Mouse (Mus musculus): Measurements from ENCODE around the gene Cpne4.

The Cpne4 gene

GRCm38 (mm10) chr9:105048351-105048750 lies 501.3 kb downstream of the Cpne4 start:
- no peak for DNase-seq (ENCODE audit: low spot score)

GRCm38 (mm10) chr9:105049636-105050035 lies 502.6 kb downstream of the Cpne4 start:
- no peak for DNase-seq (ENCODE audit: low spot score)

- DNase-seq (ENCODE audit: low spot score): no peak
Measured at GRCm38 (mm10) chr9:105050257-105050656, 503.2 kb downstream of the Cpne4 start.

DNA sequence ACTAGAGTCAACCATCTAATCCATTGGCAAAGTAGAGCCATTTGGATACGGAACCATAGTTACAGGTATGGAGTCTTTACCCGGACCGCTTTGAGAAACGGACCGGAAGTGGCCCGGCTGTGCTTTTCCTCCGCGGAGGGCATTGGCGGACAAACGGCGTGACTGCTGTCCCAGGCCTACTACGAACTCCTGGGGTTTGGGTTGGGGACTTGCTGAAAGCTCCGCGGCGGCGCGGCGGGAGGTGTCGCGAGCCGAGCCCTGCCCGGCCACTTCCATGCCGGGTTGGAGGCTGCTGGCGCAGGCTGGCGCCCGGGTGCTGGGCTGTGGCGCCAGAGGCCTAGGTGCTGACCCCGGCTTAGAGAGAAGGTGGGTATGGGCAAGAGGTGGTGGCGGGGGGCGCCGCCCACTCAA lies 506.1 kb downstream of the Cpne4 start, which contains the start of gene Mrpl3:
Gene Mrpl3, plus strand, starts transcription at position 93 of the 411 bp plus-strand sequence.
- DNase-seq (ENCODE audit: low spot score): peak; percentile 89

GRCm38 (mm10) chr9:105053812-105054211 lies 506.7 kb downstream of the Cpne4 start:
- no peak for DNase-seq (ENCODE audit: low spot score)

- DNase-seq (ENCODE audit: low spot score): no peak
Measured at GRCm38 (mm10) chr9:105069106-105069505, 522.0 kb downstream of the Cpne4 start.

DNA sequence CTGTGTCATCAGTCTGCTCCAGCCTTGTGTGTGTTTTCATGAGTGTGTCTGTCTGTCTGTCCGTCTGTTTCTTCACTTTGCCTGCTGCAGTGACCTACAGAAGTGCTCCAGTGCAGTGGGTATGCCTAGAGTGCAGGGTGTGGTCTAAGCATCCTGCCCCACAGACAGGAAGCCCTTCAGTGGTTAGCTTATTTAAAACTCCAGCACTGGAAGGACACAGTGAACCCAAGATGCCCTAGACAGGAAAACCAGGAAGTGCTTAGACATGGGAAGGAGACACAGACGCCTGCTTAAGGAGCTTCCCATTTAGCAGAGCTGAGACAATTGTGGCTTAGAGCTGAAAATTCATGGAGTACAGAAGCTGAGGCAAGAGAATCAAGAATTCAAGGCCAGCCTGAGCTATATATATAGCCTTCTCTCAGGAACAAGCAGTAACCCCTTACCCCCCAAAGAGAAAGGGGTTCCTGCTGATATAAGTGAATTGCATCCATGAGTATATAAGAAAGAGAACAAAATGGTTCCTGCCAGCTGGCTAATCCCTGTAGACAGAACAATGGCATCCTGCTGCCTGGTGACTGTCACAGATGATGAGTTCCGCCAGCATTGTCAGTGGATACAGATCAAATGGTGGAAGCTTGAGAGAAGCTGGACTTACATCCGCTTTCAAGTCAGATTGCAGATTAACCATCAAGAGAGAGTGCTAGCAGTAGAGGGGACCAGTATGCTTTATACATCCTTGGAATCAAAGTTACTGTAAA lies 526.1 kb downstream of the Cpne4 start:
- no peak for DNase-seq (ENCODE audit: low spot score)

DNA sequence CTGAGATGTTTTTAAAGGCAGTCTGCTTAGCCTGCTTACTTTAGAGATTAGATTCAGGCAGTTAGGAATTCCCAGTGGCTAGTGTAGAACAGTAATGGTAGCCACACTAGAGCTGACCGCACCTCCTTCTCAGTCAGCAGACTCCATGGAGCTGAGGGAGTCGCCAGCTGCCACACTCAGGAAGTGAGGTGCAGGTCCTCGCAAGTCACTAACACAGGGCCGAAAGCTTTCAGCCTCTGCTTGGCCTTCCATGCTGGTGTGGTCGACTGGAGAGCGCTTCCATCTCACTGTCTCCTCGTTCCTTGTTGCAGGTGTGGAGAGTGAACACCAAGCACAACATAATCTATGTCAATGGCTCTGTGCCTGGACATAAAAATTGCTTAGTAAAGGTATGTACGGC lies 527.8 kb downstream of the Cpne4 start:
- no peak for DNase-seq (ENCODE audit: low spot score)

DNA sequence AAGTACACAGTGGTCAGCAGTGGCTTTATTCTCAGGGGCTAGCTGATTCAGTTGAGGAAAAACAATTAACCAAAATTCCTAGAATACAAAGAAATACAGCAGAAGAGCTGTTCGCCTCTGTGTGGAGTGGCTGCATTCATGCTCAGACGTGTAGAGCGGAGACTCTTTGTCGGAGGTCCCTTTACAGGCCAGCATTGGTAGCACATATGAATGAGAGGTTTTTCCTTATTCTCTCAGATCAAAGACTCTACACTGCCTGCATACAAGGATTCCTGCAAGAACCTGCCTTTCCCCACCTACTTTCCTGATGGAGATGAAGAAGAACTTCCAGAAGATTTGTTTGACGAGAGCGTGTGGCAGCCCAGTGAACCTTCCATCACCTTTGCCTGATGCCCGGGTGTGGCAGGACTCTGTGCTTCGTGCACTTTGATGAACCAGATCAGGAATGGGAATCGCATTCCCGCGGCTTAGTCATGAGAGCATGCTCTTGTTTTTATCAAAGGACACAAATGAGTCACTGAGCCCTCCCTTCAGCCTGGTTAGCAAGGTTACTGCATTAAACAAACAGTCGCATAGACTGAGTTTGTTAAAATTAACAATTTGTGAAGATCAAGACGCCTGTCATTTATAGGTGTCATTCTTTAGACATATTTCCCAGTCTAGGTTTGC lies 529.8 kb downstream of the Cpne4 start:
- no peak for DNase-seq (ENCODE audit: low spot score)

- no peak for DNase-seq (ENCODE audit: low spot score)
Measured at GRCm38 (mm10) chr9:105078460-105078859, 531.4 kb downstream of the Cpne4 start.

GRCm38 (mm10) chr9:105080246-105080645 lies 533.2 kb downstream of the Cpne4 start:
- DNase-seq (ENCODE audit: low spot score): no peak
